Mouse (Mus musculus): Measurements from ENCODE around the gene Cldn34b1.
"Not testable (repeated sequence)": the region's sequence is repeated elsewhere in the genome, so short reads cannot be mapped to it uniquely, and the experiment has no call there.

The Cldn34b1 gene

DNA sequence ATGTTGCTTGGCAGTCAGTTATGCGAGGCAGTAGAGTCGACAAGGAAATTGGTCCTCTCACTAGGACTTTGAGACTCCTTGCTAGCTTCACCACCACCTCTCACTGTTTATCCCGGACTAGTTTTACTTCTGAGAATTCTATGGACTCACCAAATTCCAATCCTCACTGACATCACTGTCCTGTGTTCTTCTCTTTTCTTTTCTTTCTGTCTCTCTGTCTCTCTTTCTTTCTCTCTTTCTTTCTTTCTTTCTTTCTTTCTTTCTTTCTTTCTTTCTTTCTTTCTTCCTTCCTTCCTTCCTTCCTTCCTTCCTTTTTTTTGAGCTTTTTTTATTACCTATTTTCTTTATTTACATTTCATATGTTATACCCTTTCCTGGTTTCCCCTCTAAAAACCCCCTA is at the start of gene Cldn34b1:
Gene Cldn34b1, minus strand, starts transcription at position 101 of the 400 bp plus-strand sequence.
- not testable (repeated sequence) for DNase-seq (ENCODE audit: low read depth)

GRCm38 (mm10) chrX:154935887-154936286 is 45.8 kb upstream of the Cldn34b1 start, which contains the start of gene Magea6:
Magea6 (minus strand) TSS chrX:154935987.
- not testable (repeated sequence) for DNase-seq (ENCODE audit: low read depth)

Measured in c-Kit-positive CD71-negative TER-119-negative erythroid progenitor cells, embryonic 14.5 days (primary cell).